Mouse (Mus musculus): ENCODE results near the gene Pear1. TPM values are rescaled to one million over a fixed set of nuclear protein-coding genes. Genes with fewer than 3 reads are reported as not detected.

Gene Pear1
- total RNA-seq, 2 experiments from 2014 or later: 9.2 to 13.1 TPM

GRCm38 (mm10) chr3:87795336-87796277 lies 28.5 kb downstream of the Pear1 start:
- 0 out of 2 replicates have a peak overlapping the region, but pooled peaks have one; percentile 18 for H3K4me3 ChIP-seq
- TF ChIP-seq CTCF (conservative IDR thresholded peaks at IDR 0.05): peak; percentile 88
- DNase-seq (ENCODE audit: low spot score in 2 of 2): peak in 1 of 2 experiments; percentile 60
- H3K27ac ChIP-seq: no peak overlapping the region

DNA sequence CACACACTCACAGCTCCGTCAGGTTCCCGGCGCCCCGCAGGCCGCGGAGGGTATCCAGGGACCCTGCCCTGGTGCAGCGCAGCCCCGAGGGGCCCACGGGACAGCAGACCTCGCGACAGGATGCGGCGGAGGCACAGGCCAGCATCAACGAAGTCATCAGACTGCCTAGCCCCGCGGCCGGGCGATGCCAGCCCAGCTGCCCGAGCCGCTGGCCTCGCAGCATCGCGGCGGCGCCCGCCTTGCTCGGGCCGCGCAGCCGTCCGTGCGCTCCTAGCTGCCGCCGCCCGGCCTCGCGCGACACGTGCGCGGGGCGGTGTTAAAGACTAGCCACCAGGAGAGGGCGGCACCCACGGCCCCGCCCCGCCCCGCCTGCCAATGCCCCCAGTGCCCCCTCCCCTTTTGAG lies 29.2 kb downstream of the Pear1 start, which contains the start of gene Ntrk1:
Ntrk1 (minus strand) TSS at position 241 of the 404 bp plus-strand sequence.
- 0 out of 2 replicates have a peak within 1 kb of the TSS, but pooled peaks have one; percentile 18 for H3K4me3 ChIP-seq
- DNase-seq (ENCODE audit: low spot score in 2 of 2): no peak
- H3K27ac ChIP-seq: no peak within 1 kb of the TSS
- no peak for TF ChIP-seq CTCF (conservative IDR thresholded peaks at IDR 0.05)

GRCm38 (mm10) chr3:87789768-87790167 lies 34.3 kb downstream of the Pear1 start:
- no peak overlapping the region for H3K27ac ChIP-seq
- no peak for TF ChIP-seq CTCF (conservative IDR thresholded peaks at IDR 0.05)
- no peak overlapping the region for H3K4me3 ChIP-seq
- no peak for DNase-seq (ENCODE audit: low spot score in 2 of 2)

DNA sequence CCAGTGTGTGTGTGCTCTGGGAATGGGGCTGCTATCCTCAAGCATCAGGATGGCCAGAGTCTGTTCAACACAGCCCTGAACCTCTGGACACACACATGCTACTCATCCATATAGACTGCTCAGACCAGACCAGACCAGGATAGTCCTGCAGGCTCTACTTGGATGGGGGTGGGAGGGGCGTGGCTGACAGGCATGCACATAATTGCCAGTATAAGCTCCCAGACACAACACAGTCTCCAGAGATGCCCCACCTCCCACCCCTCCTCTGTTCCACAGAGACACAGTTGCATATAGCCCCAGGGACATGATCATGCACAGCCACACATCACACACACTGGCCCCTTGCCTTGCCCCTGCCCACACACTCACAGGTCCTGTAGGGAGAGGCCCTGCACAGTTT lies 34.9 kb downstream of the Pear1 start:
- TF ChIP-seq CTCF (conservative IDR thresholded peaks at IDR 0.05): no peak

DNA sequence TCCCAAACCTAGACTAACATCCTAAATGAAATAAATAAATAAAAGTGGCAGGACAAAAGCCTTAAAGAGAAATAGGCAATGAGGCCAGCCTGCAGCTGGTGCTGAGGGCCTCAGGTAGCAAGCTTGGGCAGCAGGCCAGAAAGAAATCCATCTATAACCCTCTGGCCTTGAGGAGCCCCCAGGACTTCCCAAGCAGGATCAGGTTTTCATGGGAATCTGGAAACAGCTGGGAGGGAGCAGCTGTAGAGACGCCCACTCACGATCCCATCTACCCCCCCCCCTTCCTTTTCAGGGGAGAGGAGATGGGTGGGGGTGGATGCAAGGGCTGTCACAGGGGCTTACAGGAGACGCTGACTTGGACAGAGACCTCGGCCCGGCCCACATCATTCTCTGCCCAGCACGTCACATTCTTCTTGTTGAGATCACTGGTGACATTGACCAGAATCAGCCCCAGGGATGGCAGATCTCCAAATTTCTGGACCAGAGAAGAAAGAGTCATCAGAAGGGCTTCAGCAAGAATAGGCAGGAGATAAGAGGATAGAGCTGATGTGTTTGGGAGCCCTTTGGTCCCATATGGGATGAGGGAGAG lies 38.4 kb downstream of the Pear1 start:
- no peak for DNase-seq (ENCODE audit: low spot score in 2 of 2)
- Histone ChIP-seq H3K27ac (no peak overlapping the region), H3K4me3 (no peak overlapping the region)
- TF ChIP-seq CTCF (conservative IDR thresholded peaks at IDR 0.05): no peak

More for the DNA sequence above, 34.9 kb downstream of the Pear1 start:
- Histone ChIP-seq H3K4me3 (no peak overlapping the region), H3K27ac (no peak overlapping the region)
- no peak for DNase-seq (ENCODE audit: low spot score in 2 of 2)

DNA sequence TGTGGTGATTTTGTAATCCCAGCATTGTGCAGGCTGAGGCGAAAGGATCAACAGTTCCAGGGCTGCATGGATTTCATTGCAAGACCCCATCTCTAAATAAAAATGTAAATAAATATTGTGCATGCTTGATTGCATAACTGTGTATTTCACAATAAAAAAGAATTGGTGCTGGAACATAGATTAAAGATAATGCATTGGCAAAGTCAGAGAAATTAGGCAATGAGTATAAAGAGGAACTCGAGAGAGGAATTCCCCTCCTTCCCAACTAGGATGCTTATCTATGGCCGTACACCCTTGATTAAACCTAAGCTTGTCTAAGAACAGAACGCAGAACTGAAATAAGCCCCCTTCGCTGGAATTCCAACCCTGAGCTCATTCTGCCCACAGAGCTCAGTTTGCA lies 39.0 kb downstream of the Pear1 start:
- Histone ChIP-seq H3K27ac (no peak overlapping the region), H3K4me3 (no peak overlapping the region)
- DNase-seq (ENCODE audit: low spot score in 2 of 2): no peak
- no peak for TF ChIP-seq CTCF (conservative IDR thresholded peaks at IDR 0.05)

DNA sequence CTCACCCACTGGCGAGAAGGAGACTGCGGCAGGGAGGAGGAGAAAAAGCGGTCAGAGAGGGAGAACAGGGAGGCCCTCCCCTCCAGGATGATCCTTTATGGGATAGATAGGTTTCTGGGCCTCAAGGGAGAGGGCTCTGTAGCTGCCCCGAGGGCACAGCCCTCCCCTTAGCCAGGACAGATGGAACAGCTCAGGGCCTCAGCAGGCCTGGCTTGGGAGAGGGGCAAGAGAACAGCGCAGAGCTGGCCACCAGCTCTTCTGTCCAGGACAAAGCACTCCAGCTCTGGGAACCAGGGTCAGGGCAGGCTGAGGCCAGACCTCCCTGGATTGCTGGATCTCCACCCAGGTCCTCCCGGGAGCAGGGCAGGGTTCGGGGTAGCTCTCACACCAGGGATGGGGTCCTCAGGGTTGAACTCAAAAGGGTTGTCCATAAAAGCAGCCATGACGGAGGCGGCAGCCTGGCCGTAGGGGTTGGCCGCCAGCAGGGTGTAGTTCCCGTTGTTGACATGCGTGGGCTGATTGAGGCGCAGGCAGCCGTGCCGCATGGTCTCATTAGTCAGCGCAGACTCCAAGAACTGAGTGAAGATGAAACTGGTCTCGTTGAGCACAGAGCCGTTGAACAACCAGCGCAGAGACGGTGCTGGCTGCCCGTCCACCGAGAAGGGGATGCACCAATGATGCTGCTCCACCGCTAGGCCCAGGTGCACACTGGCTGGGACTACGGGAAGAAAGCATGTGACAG lies 40.7 kb downstream of the Pear1 start:
- DNase-seq (ENCODE audit: low spot score in 2 of 2): no peak
- no peak overlapping the region for H3K4me3 ChIP-seq
- no peak overlapping the region for H3K27ac ChIP-seq
- no peak for TF ChIP-seq CTCF (conservative IDR thresholded peaks at IDR 0.05)

DNA sequence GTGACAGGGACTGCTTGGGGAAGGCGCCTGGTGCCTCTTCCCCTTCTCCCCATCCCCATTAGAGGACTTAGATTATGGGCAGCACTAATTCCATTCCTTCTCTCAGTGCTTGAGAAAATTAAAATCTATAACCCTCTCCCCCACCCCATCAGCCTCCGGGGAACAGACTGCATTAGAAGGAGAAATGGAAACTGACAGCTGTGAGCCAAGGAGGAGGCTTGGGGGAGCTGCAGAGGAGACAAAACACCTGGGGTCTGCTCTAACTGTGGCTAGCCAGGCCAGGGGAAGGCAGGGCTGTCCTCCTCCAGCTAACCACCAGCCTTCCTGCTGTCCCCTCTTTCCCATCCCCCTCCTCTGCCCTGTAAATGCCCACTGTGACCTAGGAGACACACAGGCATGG lies 45.0 kb downstream of the Pear1 start:
- Histone ChIP-seq H3K4me3 (no peak overlapping the region), H3K27ac (no peak overlapping the region)
- no peak for DNase-seq (ENCODE audit: low spot score in 2 of 2)
- TF ChIP-seq CTCF (conservative IDR thresholded peaks at IDR 0.05): no peak

DNA sequence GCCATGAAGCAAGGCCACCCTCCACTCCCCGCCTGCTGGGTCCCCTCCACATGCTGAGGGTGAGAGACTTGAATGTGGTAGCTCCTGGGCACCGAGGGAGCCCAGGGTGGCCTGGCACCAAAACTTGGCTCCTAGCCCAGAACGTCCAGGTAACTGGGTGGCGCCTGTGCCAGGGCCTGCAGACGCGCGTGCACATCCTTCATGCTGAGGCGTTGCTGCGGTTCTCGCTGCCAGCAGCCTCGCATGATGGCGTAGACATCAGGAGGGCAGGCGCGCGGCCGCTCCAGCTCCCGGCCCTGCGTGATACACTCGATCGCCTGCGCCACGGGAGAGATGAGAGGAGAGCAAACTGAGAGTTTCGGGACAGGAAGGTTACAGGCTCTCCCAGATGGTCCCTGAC lies 45.8 kb downstream of the Pear1 start:
- TF ChIP-seq CTCF (conservative IDR thresholded peaks at IDR 0.05): no peak
- Histone ChIP-seq H3K4me3 (0 out of 2 replicates have a peak overlapping the region, but pooled peaks have one; percentile 20), H3K27ac (no peak overlapping the region)
- no peak for DNase-seq (ENCODE audit: low spot score in 2 of 2)

DNA sequence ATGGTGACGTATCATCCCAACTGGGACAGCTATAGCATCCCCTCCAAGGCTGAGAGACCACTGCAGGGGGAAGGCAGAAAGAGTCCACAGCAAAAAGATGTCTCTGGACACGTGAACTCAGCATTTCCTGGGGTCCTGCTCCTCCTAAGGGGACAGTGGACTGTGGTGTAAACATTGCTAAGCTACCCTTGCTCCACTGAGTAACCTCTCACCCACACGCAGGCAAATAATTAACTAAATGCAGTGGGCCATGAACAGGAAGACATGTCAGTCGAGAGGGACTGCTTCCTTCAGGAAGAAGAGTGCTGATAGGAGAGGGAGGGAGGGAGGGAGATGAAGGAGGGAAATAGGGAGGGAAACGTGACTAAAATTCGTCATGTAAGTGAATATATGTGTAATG lies 53.0 kb downstream of the Pear1 start:
- DNase-seq (ENCODE audit: low spot score in 2 of 2): no peak
- no peak for TF ChIP-seq CTCF (conservative IDR thresholded peaks at IDR 0.05)
- H3K4me3 ChIP-seq: no peak overlapping the region
- H3K27ac ChIP-seq: no peak overlapping the region

DNA sequence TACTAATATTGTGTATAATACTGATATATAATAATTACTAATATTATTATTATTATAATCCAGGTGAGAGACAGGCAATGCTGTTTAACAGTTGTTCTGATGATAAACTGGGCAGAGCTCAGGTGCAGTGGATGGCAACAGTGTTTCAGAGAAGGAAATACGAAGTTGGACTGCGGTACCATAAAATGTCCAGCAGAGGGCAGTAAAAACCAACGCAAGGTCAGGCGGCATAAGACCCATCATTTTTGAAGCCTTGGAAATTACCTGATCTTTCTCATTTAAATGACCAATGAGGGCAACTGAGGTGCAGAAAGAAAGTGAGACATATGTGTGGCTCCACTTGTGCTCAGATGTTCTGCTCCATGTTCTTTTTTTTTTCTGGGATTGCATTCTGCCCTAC lies 53.8 kb downstream of the Pear1 start:
- peak; percentile 46 to 51 for DNase-seq (ENCODE audit: low spot score in 2 of 2)
- Histone ChIP-seq H3K4me3 (no peak overlapping the region), H3K27ac (no peak overlapping the region)
- TF ChIP-seq CTCF (conservative IDR thresholded peaks at IDR 0.05): peak; percentile 93

GRCm38 (mm10) chr3:87769506-87769905 lies 54.6 kb downstream of the Pear1 start:
- no peak overlapping the region for H3K4me3 ChIP-seq
- no peak for DNase-seq (ENCODE audit: low spot score in 2 of 2)
- H3K27ac ChIP-seq: no peak overlapping the region
- TF ChIP-seq CTCF (conservative IDR thresholded peaks at IDR 0.05): no peak

GRCm38 (mm10) chr3:87768844-87769243 lies 55.3 kb downstream of the Pear1 start:
- peak; percentile 97 for TF ChIP-seq CTCF (conservative IDR thresholded peaks at IDR 0.05)
- Histone ChIP-seq H3K27ac (peak overlapping the region; percentile 90), H3K4me3 (peak overlapping the region; percentile 41)
- DNase-seq (ENCODE audit: low spot score in 2 of 2): peak; percentile 41 to 54
